Mouse (Mus musculus) spleen, adult 12 weeks (tissue): Measurements from ENCODE around the gene Mtx2.

Experiments
- DNase-seq: peaks from one replicate; pipeline ENCODE4 v3.0.0; 2022; ENCODE audit warnings: low spot score

Gene Mtx2

GRCm38 (mm10) chr2:74917880-74918537 is 92.4 kb downstream of the Mtx2 start:
- no peak for DNase-seq

- no peak for DNase-seq
Measured at GRCm38 (mm10) chr2:74925968-74926814, 100.6 kb downstream of the Mtx2 start.
